Mouse (Mus musculus) forelimb bud, embryonic 11.5 days (tissue): ENCODE data around the gene Mnd1.

Experiments
- DNase-seq: peaks from one replicate; pipeline ENCODE4 v3.0.0-alpha.2; 2012; ENCODE audit warnings: low read depth, low spot score

Mnd1 gene

DNA sequence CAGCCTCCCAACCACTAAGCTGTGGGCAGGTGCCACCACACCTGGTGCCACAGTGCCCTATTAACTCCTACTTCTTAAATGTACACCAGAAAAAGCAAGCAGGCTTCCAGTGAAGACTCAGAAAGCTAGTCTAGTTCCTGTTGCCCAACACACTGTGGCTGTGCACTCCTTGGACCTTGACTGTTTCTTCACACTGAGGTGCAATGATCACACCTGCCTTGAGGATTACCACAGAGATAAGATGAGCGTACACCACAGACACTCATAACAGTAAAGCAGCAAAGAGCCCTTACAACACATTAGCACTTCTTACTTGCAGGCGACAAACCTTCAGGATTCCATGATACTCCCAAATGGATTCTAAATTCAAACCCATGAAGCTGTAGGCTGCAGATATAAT lies 62.7 kb downstream of the Mnd1 start:
- DNase-seq = no peak

DNA sequence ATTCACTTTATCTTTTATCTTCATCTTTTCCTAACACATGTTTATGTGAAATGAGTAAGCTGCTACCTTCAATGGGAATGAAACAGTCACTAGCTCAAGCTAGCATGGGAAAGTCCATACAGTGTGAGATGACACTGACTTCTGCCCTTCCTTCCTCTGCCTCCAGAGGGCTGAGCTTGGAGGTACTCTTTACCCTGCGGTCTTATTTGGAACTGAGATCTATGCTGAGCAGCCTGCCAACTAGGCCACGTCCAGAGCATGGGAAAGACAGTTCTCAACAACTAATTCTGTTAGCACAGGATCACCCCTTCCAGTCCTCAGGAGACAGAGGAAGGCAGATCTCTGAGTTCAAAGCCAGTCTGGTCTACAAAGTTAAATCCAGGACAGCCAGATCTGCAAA lies 64.6 kb downstream of the Mnd1 start:
- DNase-seq = no peak

DNA sequence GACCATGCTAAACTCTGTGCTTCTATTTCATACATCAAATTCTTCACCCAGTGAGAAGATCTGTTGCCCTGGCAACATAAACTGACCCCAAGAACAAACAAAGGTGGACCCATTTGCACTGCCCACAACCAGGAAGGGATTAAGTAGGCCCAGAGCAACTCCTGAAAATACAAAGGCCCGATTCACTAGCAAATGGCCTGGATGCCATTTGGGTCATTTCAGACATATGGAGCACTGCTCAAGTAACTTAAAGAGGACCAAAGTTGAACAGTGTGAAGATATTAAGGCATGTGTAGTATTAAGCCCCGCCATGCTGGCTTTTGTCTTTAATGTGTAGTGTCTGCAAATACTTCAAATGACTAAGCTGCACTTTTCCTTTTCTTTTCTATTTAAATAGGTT lies 68.7 kb downstream of the Mnd1 start:
- peak; percentile 24 for DNase-seq

DNA sequence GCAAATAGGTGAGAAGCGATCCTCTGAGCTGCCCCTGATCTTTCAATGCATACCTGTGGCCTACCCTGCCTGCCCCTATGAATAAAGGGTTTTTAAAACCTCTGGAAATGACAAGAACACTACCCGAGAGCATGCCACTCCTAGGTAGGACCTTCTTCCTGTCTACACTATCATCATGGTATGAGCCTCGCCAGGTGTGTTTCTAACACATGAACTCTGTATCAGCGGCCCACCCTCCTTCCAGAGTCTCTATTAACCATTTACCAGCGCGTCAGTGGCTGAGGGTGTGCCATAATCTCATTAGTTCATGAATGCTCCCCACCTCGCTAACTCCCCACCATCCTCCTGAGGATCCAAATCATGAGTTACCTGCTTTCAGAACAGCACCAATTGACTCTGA lies 69.2 kb downstream of the Mnd1 start:
- DNase-seq = no peak

DNA sequence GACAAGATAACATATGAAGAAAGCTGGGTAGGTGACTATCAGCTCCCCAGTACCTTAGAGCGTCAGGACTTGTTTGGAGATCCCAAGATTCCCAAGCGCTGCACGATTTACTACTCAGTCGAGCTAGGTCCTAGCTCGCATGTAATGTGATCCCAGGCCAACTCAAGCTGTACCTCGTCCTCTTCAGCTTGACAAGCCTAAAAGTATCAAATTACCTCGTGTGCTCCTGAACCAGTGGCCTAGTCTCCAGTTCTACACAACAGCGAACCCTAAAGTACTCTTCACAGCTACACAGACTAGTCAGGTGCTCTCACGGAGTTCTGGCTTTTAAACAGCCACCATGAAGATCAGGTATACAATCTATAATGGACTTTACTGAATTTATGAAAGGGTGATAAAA lies 70.2 kb downstream of the Mnd1 start:
- DNase-seq = peak; percentile 59

DNA sequence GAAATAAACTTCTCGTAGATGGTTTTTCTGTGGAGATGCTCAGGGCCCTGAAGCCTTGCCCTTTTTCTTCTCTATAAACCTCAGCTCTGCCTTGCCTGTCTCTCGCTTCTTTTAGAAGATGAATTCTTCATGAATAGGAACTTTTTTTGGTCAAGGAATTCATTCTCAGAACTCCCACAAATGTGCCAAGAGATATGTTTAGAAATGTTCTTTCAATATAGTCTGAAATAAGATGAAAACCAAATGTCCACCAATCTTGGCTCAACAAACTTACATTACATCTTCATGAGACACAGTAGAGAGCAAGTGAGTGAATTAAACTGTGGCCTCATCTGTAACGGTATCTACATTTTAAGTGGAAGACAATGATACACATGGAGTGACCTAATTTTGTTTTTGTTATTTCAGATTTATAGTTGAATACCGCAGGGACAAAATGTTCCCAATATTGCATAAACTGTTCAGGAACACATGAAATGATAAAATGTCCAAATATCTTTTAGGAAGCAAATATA lies 74.3 kb downstream of the Mnd1 start:
- DNase-seq = no peak

DNA sequence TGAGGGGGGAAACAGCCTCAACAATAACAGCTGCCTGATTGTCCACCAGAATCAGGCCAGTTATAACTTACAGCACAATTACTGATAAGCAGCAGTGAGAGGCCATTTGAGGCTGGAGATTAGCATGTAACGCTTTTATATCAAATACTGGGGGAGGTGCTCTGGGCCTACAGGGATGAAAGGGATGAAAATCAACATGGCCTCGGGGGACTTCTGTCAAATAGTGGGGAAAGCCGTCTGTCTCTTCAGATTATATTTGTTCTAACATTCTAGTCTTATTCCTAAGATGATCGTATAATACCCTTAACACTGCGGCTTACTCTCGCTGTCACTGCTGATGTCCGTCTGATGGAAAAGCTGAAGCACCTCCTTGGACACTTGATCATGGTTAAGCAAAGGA lies 75.5 kb downstream of the Mnd1 start:
- no peak for DNase-seq

DNA sequence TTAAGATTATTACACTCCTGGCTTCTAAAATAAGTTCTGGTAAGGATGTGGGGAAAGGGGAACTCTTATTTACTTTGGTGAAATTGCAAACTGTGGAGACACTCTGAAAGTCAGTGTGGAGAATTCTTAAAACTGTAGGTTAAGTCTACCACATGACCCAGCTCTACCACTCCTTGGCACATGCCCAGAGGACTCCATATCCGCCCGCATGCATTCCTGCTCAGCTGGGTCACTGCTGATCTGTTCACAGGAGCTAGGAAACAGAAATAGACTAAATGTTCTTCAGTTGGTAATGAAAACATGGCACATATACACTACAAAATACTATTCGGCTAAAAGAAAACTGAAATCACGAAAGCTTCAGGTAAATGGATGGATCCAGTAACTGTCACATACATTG lies 78.1 kb downstream of the Mnd1 start:
- no peak for DNase-seq

DNA sequence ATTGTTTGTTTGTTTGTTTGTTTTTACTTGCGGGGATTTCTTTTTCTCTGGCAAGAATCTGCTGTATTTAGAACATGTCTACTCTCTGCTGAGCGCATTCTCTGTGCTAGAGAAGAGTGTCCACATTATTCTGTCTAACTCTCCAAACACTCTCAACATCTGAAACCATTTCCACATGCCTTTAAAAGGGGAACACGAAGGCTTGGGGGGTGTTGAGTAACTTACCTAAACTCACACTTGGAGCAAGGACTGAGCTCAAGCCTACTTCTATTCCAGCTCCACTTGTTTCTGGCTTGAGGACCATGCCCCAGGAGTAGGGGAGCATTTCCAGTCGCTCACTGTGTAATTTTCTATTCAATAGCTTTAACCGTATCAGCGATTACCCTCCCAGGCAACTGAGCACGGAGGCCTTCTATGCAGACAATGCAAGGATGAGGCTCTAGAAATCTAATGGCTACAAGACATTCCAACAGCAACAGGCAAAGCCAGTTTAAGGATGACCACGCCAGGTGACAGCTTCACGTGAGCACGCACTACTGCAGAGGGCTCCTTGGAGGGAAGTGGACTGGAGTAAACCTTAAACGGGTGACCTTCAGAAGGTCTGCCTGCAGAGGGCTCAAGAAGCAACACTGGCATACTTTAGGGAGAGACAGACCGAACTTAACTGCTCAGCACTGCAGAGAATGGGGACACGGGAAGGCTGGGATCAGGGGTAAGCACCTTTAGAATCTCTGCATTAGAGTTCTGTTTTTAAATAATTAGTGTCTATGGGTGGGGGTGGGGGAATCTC lies 78.8 kb downstream of the Mnd1 start:
- no peak for DNase-seq

DNA sequence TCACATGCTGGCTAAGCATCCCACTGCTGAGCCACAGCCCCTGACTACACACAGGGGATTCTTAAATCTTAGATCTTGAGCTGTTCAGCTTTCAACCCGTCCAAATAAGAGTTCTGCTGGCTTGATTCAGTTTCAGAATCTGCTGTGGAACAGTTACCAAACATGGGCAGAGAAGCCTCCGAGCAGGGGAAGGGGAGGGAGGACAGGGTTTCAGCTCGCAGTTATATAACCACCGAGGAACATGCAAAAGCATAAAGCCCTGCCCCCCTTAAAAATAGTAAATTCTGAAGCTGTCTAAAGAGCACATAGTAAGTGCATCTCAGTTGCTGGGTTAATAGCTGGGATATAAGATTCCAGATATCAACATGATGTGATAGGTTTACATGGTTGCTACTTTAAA lies 80.1 kb downstream of the Mnd1 start:
- no peak for DNase-seq

DNA sequence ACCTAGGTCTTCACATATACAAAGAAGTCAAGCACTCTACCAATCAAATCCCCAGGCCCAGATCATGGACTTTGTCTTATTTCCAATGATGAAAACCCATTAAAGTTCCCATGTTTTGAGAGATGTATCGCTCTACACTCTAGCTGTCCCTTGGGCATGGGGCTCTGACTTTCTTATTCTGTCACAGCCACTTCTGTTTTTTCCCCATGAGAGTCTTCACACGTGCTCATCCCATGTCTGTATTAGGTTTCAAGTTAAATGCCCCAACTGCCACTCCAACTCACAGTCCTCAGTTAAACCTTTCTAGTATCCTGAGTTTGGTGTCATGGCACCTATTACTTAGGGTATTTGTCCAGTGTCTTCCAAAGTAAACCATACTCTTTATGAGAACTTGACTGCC lies 80.8 kb downstream of the Mnd1 start:
- DNase-seq = no peak

DNA sequence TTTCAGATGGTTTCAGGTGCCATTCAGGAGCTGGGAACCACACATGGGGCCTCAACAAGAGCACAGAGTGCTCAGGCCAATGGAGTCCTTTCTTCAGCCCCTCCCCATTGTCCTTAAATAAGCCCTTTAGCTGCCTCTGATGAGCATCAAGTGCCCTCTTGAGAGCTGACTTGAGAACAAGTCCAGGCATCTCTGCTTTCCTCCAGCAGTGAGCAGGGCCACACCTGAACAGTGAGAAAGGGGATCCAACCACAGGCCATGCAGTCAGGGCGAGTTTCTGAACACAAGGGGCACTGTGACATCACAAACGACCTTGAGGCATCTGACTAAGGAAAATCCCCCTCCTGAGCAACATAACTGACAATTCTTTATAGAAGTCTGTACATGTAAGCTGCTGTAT lies 83.9 kb downstream of the Mnd1 start:
- DNase-seq = no peak

DNA sequence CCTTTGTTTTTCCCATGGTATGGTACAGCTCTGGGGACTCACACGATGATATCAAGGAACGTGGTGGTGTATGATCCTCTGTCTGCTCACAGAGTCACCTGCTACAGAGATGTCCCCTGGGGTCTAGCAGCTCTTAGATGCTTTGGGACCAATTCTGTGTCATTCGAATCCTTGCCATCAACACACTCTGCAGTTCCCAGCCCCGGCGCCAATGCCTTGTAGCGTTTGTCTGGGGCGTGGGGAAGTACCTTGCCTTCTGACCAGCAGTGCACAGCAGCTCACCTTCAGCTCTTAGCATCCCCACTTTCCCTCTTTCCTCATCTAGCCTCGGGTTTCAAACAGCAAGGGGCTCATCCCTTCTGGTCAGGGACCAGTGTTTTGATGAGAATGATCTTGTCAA lies 84.8 kb downstream of the Mnd1 start:
- no peak for DNase-seq

DNA sequence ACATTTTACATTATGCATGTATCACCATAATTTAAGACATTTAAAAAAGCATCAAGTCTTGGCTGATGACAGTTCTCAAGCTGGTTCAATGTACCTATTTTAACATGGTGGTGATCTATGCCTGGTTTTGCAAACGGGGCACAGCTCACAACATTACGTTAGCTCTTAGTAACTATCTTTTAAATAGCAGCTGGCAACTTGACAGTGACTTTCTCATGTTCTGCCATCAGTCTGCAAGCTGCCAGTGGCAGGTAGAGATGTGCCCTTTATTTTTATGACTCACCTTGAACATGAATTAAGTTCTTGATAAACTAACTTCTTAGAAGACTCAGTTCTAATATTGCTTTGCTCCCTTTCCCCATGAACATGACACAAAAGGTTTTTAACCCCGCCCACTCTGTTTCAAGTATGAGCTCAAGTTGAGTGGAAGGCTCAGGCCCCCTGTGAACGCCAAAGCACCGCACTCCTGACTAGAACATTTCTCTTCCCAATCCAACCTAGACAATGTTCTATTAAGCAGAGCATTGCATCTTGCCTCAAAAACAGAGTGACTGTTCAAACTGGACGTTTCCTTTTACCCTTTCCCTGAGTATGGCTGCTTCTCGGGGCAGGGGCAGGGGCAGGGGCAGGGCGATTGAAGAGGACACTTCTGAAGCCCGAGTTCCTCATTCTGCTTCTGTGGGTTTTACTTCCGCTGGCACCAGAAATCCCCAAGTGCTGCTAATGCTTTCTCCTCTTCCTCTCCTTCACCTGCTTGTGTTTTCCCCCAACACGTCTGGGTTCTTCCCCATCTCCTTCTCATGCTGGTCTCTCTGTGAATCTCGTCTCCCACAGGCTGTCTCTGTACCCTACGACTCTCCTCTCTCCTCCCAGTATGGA lies 86.5 kb downstream of the Mnd1 start:
- no peak for DNase-seq

DNA sequence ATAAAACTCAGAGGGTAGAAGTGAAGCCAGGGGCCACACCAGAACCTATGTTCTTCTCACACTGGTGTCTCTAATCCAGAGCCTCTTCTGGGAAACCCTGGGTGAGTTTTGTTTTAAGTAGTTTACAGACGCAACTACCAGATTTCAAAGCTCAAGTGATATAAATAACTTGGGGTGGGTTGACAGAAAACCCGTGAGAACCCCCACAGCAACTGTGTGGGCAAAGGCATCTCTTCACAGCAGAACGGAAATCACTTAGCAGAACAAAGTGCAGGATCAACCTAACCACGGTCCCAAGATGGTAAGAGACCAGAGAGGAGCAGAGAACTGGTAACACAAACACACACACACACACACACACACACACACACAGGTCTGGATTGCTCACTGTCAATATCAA lies 89.8 kb downstream of the Mnd1 start:
- no peak for DNase-seq

DNA sequence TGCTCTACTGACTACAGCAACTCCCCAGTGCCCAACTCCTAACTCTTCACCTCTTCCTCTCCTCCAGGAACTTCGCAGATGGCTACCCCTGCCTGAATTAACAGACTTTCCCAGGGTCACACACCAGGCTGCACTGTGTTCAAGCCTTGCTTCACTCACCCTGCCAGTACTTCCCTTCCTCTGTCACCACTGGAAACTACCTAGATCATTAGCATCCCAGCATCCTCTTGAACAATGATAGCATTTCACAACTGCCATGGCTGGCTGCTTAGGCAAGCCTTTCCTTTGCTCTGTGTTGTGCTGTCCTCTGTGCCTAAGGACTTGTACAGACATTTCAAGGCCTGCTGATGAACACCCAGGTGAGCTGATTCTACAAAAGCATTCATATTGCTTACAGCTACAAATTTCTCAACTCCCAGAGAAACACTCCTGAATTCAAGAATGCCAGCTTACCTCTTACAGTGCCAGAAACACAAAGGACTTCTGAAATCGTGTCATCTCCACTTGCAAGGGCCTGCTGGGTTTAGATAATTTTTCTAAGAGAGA lies 92.1 kb downstream of the Mnd1 start:
- no peak for DNase-seq

DNA sequence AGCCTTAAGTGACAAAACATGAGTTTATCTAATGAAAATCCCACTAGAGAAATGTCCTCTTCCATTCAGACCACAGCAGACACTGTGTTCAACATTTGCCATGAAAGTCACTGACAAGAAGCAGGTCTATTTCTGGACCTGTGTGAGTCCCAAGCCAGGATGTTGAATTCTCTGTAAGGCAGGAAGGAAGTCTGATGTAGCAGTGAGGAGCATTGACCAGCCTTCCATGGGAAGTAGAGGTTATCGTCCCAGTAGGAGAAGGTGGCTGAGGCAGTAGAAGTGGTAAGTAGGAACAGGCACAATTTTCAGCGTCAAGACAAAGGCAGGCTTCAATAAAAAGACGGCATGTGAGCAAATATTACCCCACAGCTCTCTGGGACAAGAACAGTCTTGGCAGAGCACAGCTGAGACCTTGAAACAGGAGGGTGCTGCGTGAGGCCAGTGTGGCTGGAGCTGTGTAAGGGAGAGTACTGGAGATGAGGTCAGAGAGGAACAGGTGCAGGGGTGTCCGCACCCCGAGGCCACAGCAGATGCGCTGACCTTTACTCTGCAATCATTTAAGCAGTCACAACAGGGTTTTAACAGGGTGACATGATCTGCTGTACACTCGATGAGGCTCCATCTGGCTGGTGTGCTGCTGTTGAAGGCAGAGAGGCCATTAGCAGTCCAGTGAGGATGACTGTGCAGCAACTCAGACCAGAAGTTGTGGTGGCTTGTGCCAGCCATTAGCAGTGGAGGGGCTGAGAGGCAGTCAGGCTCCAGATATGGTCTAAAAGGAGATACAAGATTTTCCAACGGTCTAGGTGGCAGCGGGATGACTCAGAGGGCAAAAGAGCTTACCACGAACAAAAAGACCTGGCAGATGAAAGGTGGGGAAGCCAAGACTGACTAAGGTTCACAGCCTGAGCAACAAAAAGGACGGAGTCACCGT lies 93.8 kb downstream of the Mnd1 start:
- DNase-seq = no peak

DNA sequence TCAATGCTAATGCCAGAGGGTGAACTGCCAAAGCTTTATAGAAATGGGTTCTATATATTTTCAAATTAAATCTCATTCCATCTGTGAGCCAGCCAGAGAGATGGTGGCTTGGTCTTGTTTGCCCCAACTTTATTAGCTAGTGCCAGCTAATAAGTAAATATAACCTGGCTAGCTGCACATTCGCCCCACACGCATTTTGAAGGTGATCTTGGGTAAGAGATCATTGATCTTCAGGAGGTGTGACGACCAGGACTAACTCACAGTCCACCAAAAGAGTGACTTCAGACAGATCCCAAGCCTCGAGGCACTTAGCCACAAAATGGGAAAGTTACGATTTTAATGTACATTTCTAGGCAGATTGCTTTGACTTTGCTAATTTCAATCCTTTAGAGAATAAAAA lies 94.6 kb downstream of the Mnd1 start:
- no peak for DNase-seq

DNA sequence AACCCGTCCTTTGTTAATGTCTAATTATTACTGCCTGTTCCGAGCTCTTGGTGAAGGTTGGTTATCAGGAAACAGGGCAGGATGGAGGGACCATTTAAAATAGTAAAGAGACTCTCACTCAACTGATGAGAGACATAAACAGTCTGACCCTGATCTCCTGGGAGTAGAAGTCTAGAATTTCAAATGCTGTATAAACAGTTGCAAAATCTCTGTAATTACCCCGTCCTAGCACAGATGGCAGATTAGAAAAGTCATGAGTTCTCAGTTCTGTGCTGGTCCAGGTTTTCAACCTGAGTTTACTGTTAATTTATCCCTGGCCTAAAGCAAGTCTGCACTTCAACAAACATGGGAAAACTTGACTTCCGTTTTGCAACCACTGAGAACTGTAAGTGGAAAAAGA lies 95.5 kb downstream of the Mnd1 start:
- DNase-seq = no peak

DNA sequence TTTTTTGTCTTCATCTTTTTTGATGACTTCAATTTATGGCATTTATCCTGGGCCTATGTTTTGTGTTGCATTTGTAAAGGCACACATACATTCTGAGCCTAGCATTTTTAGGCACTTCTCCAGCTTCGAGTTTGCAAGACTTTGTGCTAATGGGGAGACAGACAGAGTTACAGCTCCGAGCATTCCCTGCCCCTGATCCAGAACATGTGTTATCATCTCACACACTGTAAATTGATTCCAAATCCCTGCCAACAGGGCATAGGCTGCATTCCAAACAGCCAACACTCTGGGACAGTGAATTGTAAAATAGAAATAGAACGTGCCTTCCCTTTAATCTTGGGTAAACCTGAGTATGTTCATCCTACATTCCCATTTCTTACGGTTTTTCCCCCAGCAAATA lies 95.9 kb downstream of the Mnd1 start:
- DNase-seq = peak; percentile 47

DNA sequence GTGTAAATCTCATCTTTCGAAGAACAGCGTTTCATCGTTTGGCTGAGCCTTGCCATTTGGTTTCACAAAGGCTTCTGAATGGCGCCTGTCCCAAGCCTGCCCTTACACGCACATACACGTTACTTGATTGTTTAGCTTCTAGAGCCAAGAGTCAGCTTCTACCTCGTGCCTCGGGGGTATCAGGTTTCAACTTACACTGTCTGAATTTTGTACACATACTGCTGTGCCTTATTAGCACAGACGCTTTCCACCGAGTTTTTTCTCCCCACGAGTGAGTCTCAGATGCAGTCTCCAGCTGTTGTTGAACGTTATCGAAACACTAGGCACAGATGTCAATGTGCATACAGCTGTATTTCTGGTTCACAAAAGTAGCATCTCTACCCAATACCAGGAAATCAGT lies 96.3 kb downstream of the Mnd1 start:
- DNase-seq = peak; percentile 76
